ENCODE assay signal across 11 mouse cellular contexts in the genomic region with DNA sequence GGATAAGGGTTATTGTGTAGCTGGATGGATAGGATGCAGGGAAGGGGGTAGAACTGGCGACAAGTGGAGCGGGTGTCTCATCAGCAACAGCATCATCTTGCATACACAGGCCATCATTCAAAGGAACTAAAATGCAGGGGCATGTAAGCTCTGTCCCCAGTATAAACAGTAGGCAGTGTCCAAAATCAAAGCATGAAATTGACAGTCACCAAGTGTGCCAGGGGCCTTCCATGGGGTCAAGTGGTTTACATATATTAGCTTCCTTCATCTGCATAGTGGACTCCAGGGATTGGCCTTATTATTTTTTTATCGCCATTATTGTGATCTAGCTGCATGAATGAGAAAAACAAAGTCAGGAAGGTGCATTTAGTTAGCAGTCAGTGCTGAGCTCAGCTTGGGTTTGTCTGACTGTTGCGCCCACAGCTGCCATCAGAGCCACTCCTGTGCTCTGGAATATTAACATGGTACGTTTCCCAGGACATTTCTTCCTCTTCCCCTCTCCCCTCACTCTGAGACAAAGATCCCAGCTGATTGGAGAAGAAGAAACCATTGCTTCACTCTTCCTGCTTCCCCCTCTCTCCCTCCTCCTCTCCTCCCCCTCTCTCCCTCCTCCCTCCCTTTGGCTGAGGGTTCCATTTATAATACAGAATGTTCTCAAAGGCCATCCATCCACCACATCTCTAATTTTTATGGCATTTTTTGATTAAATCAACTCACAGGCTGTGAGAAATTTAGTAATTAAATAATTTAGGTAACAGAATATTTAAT.
"Had no signal": no experiment of that assay in that cellular context is flagged by ENCODE, and none has a peak within 500 bp of the region (broad histone marks: within the 10 kb centered on the region; RNA-seq: fewer than 3 reads in every experiment).

No protein-coding gene starts in this region.

- H3K27ac ChIP-seq: limb, embryonic 12.5 days; liver, embryonic 13.5 days had no signal

- DNase-seq: kidney, adult 8-10 months; kidney, postnatal 25 days; liver; liver, embryonic 13.5 days; liver, postnatal 0 days; lung, postnatal 36 days; right cerebral cortex, postnatal 25 days; thymus, postnatal 14 days had no signal

- H3K9me3 ChIP-seq: limb, embryonic 12.5 days; liver, embryonic 13.5 days had no signal

- H3K4me3 ChIP-seq: limb, embryonic 12.5 days; liver, embryonic 13.5 days had no signal

- H3K9ac ChIP-seq: limb, embryonic 12.5 days; liver, embryonic 13.5 days; liver, postnatal 0 days had no signal

- H3K4me2 ChIP-seq: limb, embryonic 12.5 days; liver, embryonic 13.5 days had no signal

- ATAC-seq: inflammation-experienced regulatory T-cells, adult 6 months; intestine, postnatal 0 days; liver, postnatal 0 days had no signal

- H3K4me1 ChIP-seq: limb, embryonic 12.5 days; liver, embryonic 13.5 days had no signal

- H3K36me3 ChIP-seq: limb, embryonic 12.5 days; liver, embryonic 13.5 days had no signal

- H3K27me3 ChIP-seq: limb, embryonic 12.5 days; liver, embryonic 13.5 days had no signal
